Mouse (Mus musculus) left cerebral cortex, postnatal 10 days (tissue): ENCODE data around the gene Scarb1. TPM values are rescaled to one million over a fixed set of nuclear protein-coding genes. Genes with fewer than 3 reads are reported as not detected.

Experiments used
- DNase-seq, 2 experiments: peaks; one replicate each; pipeline ENCODE4 v3.0.0; 2021 to 2022; ENCODE audit warnings: low spot score in 2 of 2, mixed read lengths in 1 of 2; ENCODE audit errors: extremely low spot score in 1 of 2
- intact Hi-C: fragments of 180-260 bp; cut with DNase I; formaldehyde crosslinking; loops from one replicate; pipeline ENCODE4 v1.15.1; 2025
- total RNA-seq, 2 experiments: library from RNA; stranded (reverse); gene quantifications; 2 replicates each; pipeline ENCODE4 v1.2.3; 2021

The Scarb1 gene
- total RNA-seq, 2 experiments from 2014 or later = 49.1 to 52.9 TPM

- no peak for DNase-seq
- intact Hi-C loops = loop anchor here (5.0 to 10.0 kb wide), 5 partner anchors 64 to 239 kb away; partner anchors contain the start of gene Ncor2
Measured at GRCm38 (mm10) chr5:125266128-125266527, 74.8 kb downstream of the Scarb1 start.

- DNase-seq = no peak
- intact Hi-C loops = loop anchor here (5.0 to 10.0 kb wide), 5 partner anchors 62 to 237 kb away; partner anchors contain the start of gene Ncor2
Measured at GRCm38 (mm10) chr5:125264700-125265099, 76.2 kb downstream of the Scarb1 start.

- intact Hi-C loops = loop anchor here (10.0 kb wide), 1 partner anchor 208 kb away; no protein-coding TSS in a partner anchor
- DNase-seq = peak; percentile 70 to 71
Measured at GRCm38 (mm10) chr5:125262578-125262977, 78.3 kb downstream of the Scarb1 start.

DNA sequence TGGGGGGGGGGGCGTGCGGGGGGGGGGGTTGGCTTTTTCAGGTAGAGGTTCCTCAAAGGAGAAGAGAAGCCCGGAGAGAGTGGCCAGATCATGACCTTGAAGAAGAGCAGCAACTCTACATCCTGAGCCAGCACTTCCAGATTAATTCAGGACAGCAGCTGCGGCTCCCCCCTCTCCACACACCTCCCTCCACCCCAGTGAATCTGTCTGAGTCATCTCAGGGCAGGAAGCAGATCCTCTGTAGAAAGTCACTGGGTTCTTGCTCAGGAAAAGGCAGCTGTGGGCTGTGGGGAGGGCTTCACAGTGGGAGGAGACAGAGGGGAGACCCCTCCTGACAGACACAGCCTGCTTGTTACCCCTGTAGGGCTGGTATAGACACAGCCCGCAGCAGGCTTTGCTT is 87.0 kb downstream of the Scarb1 start:
- no peak for DNase-seq
- intact Hi-C loops = no loop called here

GRCm38 (mm10) chr5:125253448-125253847 is 87.4 kb downstream of the Scarb1 start:
- DNase-seq = no peak
- intact Hi-C loops = no loop called here

DNA sequence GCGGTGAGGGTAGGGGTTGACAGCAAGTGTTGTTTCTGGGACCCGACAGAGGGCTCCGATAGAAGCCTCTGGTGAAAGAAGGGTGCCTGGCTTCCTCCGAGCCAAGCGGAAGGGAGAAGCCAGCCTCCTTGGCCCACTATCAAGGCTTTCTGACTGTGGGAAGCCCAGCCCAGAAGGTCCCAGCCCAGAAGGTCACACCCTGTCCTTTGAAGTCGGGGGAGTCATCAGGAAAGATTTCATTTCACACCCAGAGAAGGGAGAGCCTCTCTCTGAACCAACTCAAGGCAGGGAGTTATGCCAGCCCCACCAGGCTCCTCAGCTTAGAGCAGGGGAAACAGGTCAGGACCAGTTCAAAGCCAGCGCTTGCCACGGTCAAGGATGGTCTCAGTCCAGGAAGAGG is 88.2 kb downstream of the Scarb1 start:
- peak in 1 of 2 experiments; percentile 90 for DNase-seq
- intact Hi-C loops = no loop called here

DNA sequence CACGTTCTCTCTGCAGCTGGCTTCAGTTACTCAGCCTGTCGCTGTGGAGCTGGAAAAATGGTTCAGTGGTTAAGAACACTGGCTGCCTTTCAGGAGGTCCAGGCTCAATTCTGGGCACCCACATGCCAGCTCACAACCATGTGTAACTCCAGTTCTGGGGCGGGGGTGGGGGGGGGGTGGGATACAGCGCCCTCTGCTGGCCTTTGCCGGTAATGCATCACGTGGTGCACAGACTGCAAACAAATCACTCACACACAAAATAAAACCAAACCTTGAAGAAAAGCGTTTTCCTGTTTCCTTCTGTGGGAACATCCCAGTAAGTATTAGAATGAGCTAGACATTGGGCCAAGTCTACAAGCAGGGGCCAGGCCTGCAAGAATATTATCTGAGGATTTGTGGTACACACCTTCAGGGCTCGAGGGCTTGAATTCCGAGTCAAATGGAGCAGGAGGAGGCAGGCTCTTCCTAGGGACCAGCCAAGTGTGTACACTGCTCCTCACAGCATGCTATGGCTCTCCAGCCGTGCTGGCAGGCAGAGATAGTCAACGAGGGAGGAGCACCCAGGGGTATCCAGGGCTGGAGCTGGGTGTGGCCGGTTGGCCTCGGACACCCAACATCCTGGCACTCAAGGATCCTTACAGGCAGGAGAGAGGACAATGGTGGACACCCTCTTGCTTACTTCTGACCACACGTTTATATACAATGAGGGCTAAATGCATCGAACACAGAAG is 88.8 kb downstream of the Scarb1 start:
- DNase-seq = peak in 1 of 2 experiments; percentile 66
- intact Hi-C loops = no loop called here

DNA sequence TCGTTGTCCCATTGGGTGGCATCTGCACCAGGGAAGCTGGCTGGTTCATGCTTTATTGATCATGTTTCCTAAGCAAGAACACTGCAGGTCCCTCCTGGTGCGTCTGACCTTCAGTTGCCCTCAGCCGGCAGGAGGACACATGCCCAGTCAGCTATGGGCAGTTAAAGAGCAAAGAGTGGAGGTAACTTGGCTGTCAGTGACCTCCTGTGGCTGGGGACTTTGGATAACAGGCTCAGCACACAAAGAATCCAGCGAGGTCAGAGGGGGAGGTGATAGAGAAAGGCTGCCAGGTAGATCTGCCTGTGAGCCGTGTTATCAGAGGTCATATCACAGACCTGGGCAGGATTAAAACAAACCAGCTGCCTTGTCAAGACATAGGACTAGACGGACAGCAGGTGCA is 91.7 kb downstream of the Scarb1 start:
- no peak for DNase-seq
- intact Hi-C loops = no loop called here

DNA sequence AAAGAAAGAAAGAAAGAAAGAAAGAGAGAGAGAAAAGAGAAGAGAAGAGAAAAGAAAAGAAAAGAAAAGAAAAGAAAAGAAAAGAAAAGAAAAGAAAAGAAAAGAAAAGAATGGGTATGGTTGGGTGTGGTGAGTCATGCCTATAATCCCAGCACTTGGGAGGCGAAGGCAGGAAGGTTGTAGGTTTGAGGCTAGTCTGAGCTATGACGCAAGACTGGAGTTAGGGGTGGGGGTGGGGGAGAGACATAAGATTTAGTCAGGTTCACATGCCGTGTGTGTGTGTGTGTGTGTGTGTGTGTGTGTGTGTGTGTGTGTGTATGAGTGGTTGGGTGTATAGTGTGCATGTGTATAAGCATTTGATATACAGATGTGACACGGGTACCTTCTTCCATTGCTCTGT is 94.2 kb downstream of the Scarb1 start:
- intact Hi-C loops = no loop called here
- no peak for DNase-seq

GRCm38 (mm10) chr5:125245534-125246151 is 95.3 kb downstream of the Scarb1 start:
- intact Hi-C loops = no loop called here
- peak; percentile 44 to 84 for DNase-seq

DNA sequence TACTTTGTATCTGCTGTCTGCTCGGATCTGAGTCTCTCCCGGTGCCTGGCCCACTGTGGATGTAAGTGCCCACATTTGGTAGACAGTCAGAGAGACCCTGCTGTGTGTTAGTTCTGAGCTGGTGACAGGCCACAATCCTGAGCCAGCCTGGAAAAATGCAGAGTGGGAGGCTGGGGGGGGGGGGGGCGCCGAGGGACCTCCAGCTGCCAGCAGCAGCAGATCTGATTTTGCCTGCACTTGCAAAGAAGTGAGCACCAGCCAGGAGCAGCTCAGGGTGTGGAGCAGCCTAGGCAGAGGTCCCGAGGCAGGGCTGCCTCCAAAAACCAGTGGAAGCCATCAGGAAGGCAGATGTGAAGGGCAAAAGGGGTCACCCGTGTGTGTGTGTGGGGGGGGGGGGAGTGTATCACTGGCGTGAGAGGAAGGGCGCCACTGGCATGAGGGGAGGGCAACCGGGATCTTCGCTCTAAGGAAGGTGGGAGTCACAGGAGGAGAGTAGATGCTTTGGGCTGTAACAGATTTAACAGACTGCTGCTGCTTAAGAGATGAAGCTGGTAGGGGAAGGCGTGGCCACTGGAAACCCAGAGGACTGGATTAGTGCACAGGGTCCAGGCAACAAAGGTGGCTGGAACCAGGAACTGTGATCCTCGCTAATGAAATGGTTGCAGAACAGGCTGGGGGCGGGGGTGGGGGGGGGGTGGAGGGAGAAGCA is 95.9 kb downstream of the Scarb1 start:
- DNase-seq = no peak
- intact Hi-C loops = no loop called here

DNA sequence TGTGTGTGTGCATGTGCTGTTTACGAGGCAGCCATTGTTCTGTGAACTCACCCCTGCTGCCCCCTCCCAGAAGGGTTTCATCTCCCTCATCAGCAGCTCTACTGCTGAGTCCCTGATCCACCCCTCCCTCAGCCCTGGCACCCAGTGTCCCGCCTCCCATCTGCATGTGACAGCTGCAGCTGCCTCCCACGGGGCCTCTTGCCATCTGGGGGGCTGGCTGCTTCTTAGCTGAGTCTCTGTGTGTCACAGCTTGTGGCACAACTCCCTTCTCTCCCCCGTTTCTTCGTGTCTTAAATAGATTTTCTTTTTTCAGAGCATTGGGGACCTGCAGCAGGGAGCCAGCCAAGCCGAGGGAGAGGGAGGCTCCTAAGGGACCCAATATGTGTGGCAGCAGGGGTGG is 97.0 kb downstream of the Scarb1 start:
- intact Hi-C loops = no loop called here
- peak; percentile 88 to 91 for DNase-seq

DNA sequence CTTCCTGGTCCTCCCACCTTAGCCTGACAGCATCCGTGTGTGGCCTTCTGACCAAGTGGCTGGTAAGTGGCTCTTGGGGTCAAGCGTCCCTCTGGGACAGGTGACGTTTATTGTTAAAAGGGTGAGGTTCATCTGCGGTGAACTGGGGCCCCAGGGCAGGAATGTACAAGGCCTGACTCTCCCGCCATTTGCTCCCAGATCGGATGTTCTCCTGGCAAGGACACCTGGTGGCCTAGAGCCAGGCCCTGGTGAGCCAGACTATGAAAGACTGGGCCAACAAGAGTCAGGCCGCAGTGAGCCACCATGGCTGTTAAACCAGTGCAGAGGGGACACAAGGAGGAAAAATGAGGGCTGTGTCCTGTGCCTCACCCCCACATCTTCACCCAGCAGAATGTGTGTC is 98.8 kb downstream of the Scarb1 start:
- intact Hi-C loops = no loop called here
- DNase-seq = no peak

- DNase-seq = no peak
- intact Hi-C loops = no loop called here
Measured at GRCm38 (mm10) chr5:125241627-125242026, 99.3 kb downstream of the Scarb1 start.

DNA sequence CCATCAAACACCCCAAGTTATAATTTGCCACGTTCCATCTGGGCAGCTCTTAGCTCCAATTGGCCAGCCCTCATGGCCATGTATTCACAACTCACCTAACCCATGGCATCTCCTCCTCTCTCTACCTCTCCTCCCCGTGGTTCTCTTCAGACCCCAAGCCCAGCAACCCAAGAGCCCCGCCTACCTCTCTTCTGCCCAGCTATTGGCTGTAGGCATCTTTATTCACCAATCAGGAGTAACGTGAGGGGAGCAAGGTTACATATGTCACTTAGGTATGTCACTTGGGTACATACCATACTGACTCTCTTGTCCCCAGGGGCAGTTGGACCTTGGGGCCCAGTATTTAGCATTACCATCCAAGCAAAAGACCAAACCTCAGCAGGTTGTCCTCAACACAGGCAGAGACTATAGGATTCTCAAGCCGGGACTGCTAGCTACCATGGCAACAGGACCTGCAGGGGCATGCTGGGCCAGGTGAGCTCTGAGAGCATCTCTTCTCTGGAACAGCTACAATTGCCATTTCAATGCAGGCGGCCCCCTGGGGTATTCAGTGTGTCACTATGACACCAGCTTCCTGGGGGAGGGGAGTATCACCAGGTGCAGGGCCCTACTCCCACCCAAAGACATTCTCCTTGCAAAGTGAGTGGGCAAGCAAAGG is 100.6 kb downstream of the Scarb1 start:
- DNase-seq = no peak
- intact Hi-C loops = no loop called here

GRCm38 (mm10) chr5:125235874-125236273 is 105.0 kb downstream of the Scarb1 start:
- intact Hi-C loops = no loop called here
- no peak for DNase-seq

DNA sequence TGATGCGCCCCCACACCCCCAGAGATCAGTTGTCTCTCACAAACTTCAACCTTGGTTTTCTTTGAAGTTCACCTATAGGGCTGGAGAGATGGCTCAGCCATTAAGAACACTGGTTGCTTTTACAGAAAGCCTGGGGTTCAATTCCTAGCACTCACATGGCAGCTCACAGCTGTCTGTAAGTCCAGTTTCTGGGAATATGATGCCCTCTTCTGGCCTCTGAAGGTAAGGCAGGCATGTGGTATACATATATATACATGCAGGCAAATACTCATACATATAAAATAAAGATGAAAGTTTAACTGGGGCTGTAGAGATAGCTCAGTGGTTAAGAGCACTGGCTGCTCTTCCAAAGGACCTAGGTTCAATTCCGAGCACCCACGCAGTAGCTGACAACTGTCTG is 105.5 kb downstream of the Scarb1 start:
- intact Hi-C loops = no loop called here
- no peak for DNase-seq

- DNase-seq = no peak
- intact Hi-C loops = no loop called here
Measured at GRCm38 (mm10) chr5:125234399-125234798, 106.5 kb downstream of the Scarb1 start.

DNA sequence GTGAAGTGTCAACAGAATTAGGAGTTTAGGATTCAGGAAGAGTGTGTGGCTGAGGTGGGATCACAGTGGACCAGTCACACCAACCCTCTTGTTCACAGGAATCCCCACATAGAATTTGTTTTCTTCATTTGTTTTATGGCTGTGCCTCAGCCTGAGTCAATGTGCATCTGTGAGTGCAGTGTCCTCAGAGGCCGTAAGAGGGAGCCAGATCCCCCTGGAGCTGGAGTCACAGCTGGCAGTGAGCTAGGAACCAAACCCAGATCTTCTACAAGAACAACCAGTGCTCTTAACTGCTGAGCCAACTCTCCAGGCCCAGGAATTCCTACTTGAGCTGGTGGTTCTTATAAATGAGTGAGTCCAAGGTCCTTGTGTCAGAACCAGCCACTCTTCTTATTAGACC is 107.4 kb downstream of the Scarb1 start:
- intact Hi-C loops = no loop called here
- no peak for DNase-seq
